Mouse (Mus musculus) bone marrow macrophage, adult 2 months (primary cell): ENCODE measurements around the gene Hrc.

ENCODE experiments used
- CTCF ChIP-seq: IDR thresholded peaks from 2 replicates; pipeline ENCODE4 v1.5.1; 2012; ENCODE audit warnings: low read depth, mild to moderate bottlenecking, low read length, moderate library complexity
- POLR2A ChIP-seq: IDR thresholded peaks from 2 replicates; pipeline ENCODE4 v1.6.1; 2012; ENCODE audit warnings: mild to moderate bottlenecking, low read depth, low read length, borderline replicate concordance

DNA sequence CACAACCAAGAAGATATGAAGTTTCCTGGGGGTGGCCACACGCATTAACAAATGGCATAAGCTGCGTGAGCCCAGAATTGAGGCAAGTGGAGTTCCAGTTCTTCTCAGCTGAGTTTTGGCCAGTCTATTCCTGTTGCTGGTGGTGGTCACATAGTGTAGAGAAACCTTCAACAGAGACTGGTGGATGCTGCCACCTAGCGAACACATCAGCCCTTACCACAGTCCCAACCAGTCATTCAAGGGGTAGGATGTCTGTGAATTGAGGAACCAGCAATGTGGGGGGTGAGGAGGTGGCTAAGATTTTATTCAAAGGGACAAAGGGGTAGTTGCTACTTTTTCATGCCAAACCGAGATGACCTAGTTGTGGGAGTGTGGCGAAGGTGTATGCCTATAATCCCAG lies 35.3 kb upstream of the Hrc start:
- TF ChIP-seq CTCF (peak; percentile 56), POLR2A (no peak)
